Mouse (Mus musculus): ENCODE results near the gene Aig1.

The Aig1 gene

DNA sequence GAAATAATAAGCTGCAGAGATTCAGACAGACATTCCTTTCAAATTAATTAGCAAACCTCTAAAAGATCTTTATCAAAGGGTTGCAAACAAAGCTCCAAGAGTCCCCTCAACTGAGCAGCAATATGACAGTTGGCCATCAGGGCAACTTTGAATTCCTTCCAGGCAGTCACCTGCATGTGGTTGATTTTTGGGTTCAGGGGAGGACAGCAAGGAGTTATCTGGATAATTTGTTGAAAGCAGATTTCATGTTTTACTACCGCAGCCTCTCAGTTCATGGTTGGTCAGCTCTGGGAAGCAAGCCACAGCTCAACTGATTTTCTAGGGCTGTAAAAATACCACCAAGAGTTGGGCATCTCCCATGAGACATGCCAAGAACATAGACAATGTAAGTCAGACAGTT is 98.1 kb downstream of the Aig1 start:
- DNase-seq: no peak

DNA sequence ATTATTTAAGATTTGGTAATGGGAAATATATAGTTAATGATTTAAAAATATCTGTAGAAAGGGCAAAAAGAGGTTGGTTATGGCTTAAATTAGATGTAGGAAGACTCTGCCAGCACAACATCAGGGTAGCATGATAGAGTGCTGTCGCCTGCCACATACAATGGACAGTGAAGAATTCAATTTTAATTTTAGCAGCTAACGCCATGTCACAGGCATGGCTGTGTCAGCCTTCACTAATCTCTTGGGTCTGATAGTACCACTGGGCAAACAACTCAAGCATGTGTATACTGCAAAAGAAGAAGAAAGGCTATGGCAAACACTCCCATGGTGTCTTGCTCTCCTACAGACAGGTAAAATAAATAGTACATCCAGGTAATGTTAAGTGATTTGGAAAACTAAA is 99.0 kb downstream of the Aig1 start:
- DNase-seq: no peak

DNA sequence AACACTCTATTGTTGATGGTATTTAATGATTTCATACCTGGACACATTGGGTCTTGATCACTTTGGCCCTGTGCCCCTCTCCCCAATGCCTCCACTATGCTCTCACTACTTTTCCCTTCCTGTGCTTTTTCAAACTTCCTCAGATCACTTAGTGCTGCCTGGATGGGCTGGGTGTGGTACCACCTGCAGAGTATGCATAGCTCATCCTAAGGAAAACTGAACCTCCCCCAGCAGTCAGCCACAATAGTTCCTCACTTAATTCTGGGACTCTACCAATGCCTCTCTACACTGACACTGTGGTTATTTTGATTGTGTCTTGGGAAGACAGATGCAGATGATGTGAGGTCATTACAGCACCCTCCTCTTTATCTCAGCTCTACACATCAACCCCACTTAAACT is 99.9 kb downstream of the Aig1 start:
- no peak for DNase-seq

DNA sequence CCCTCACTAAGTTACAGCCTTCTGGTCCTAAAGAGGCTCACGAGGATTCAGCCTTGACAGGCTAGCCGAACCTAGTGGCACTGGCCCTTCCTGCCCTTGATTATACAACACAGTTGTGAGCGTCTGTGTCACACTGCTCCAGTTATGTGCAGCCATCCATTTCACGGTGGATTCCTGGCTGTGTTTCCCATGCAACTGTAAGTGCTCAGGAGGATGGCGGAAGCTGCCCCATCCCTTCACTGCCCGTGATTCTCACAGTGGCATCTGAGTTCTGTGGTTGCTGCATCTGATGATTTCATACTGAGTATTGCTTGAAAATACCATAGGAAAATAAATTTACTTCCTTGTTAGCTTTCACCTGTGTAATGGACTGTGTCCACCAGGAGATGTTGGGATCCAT is 101.7 kb downstream of the Aig1 start:
- no peak for DNase-seq

DNA sequence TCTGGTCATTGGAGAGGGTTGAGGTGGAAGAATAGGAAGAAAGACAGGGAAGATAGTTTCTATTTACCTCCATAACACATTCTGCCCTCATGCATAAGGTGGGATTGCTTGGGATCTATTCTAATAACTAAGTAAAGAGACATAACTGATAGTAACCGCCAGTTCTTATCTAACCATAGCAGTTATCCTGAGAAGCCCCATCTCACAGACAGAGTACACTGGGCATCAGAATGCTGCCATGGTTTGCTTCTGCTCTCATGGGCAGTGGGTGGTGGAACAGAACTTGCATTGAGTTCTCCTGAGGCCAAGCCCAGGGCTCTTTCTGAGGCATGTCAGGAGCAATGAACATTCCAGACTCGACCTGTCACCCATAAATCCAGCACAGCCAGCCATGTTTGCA is 105.6 kb downstream of the Aig1 start:
- no peak for DNase-seq

DNA sequence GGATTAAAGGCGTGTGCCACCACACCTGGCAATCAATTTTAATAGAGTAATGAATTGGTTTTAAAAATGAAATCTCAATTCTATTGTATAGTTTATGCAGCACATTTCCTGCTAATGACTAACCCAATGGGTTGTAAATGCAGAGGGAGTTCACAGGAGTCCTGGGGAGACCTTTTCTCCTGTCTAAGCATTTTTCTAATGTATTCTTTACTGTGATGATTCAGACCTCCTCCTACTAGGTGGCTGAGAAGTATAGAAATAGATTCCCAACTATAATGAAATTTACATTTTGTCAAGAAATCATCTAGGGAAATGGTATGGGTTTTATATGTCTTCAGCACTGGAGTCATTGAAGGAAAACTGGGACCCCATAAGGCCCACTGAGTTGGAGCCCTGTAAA is 114.1 kb downstream of the Aig1 start:
- no peak for DNase-seq

DNA sequence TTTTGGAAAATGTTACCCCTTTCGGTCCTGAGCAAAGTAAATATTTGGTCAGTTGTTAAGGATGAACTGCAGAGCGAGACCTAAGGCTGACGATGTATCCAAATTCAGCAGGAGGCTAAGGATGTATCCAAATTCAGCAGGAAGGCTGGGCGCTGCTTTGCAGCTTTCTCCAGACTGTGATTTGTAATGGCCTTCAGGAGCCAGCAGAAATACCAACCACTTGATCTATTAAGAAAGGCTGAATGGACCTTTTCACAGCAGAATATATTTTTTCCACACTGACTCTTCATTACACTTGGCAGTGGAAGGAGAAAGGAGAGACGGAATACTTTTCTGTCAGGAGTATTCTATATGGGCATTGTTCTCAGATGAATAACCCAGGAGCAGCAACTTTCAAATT is 115.0 kb downstream of the Aig1 start:
- peak in 1 of 2 experiments; percentile 22 for DNase-seq

DNA sequence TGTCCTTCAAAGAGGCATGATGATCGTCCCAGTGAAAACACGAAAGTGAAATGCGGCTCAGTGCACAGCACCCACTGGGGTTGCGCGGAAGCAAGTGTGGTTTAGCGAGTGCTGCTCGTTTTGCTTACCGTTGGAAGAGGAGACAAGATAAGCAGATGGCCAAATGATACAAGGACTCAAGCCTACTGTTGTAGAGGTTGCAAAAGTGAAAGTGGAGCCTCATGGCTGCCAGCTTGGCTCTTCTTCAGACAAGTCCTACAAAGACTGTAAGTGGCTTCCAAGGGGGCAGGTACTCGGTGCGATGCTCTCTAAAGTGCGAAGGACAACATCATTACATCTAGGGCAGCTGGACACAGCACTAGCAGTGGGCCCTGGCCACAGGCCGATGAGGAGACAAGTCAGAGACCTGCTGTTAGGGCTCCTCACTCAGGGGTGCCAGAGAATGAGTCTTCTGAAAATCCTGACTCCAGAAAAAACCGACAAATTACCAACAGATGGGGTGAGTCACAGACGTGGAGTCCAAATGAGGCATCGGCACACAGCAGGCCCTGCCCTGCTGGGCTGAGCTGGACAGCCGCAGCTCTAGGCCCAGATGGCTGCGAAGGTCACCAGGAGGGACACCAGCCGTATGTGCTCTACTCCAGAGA is 129.2 kb downstream of the Aig1 start:
- DNase-seq: no peak

DNA sequence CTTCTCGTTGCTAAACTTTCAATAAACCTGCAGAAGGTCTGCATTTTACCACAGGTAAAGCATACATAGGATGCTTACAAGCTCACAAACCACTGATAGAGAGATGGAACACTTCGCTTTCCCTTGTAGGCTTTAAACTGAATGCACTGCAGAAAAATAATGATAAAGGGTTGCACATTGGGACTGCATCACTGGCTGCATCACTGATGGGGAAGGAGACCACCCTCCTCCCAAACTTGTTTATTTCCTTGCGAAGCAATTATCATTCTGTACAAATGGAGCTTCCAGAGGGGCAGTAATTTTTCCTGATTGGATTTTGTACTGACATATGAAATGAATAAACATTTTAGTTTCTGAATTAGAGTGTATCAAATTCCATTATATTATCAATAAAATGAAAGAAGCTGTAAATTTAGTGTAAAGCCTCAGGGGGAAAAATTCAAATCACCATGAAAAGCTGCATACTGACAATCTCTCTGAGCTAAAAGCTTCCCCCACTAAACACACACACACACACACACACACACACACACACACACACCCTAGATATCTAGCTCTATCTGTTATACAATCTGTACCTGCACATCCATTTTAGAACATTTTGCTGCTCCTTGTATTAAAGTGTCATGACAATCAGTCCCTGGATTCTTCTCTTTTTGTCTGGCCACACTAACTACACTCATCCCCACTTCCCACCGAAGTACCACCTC is 138.6 kb downstream of the Aig1 start:
- no peak for DNase-seq

DNA sequence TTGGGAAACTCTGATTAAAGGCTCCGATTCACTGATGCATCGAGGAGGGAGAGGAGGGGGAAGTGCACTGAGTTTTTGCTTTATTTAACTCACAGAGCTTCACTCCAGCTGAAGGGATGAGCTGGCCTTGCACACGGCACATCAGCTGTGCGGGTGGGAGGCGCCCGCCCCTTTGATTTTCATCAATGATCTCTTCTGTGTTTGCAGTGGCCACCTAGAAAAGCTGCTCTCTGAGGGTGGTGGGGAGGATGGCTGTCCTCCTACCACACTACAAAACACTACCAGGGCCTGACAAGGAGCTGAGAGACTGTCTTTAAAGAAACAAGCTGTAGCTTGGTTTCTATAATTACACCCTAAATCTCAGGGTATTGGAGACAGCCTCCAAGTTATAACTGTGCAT is 141.1 kb downstream of the Aig1 start:
- no peak for DNase-seq

DNA sequence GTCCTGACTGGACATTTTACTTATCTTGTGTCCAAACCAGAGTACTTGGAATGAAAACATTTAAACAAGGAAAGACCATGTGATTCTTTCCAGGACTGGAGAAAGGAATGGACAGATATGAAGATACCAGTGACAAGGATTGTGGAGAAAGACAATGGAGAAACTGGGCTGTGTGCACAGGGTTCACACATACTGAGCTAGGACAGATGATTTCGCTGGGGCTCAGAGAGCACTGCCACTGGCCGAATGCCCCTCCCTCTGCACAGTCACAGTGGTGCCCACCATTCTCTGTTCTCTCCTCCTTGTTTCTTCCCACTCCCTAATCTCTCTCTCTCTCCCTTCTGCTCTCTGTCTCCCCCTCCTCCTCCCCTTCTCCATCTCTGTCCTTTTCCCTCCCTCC is 142.6 kb downstream of the Aig1 start:
- DNase-seq: no peak

DNA sequence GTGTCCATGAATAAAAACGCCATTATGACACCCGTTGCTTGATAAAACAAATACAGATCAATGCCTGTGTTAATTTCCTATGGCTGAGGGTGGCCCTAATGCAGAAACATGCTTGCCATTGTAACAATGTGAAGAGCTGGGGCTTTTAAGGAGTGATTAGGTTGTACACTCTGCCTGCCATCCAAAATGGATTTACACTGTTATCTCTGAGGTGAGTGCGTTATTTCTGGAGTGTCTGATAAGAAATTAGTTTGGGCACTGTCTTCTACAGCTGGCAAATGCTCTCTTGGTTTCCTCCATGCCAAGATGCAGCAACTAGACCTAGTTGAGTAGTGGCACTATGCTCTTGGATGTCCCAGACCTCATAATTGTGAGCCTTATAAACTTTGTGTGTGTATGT is 143.5 kb downstream of the Aig1 start:
- no peak for DNase-seq

DNA sequence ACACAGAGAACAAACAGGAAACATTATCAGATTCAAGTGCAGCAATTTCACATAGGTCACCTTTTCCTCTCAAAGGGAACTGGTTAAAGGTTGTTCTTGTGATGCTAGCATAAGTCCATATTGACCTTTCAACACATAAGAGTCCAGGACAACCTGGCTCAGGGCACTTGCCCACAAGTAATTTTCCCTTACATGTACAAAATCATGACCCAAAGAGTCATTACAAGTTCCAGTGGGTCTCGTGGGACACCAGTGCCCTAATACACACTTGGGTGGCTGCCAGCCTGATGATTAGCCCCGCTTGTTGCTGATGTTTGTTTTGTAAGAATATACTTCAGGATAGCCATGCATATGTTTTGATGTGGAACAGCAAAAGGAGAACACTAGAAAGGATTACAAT is 152.6 kb downstream of the Aig1 start:
- peak in 1 of 2 experiments; percentile 7 for DNase-seq

DNA sequence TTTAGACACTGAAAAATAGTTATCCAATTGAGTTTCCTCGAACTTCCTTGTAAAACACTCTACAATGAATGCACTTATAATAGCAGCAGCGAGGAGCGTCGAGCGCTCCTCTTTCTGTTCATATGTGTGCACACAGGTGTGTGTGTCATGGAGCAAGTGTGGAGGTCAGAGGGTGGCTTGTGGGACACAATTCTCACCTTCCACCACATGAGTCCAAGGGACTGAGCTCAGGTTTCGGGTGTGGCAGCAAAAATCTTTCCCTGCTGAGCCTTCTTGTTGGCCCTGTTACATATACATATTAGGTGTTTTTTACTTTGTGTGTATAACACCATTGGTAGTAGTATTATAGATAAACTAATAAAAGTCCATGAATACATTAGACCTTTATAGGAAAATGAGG is 153.2 kb downstream of the Aig1 start:
- DNase-seq: no peak

DNA sequence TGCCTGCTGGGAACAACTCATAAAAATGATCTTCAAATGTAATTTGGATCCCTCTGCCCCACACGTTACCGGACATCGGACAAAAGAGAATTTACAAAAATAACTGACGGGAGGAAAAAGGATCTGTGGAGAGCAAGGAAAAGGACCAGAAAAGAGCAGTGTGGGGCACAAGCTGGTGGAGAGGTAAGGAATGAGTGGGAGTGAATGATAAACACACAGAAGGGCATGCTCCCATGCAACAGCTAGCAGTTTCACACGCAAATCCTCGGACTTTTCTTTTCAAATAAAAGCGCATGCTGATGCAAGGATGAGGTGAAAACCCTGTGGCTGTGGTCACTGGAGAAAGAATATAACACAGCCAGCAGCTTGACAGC is 153.9 kb downstream of the Aig1 start:
- no peak for DNase-seq

DNA sequence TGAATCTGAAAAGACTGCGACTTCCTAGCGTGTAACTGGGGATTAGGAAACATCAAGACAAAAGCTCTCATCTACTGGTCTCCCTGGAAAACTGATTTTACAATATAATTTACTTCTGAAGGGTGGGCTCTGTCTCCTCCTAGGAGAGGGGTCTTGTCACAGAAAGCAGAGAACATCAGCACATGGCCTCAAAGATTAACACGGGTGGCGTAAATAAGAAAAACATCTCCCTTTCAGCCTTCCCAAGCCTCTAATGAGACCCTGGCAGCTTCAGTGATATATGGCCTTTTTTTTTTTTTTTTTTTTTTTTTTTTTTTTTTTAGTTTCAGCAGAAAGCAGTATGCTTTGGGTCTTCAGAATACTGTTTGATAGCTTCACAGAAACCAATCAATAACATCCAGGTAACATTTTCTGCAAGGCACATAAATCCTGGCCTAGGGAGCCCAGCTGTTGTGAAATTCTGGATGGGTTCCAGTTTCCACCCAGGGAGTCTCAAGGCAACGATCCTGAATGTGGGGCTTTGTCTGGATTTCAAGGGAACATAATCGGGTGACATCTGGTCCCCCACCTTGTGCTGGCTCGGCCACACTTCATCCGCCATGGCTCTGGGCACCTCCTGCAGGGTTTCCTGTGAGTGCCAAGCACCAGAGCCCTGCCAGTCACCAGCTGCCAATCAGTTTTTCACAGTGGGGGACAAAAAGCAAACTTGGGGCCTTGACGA is 154.4 kb downstream of the Aig1 start:
- peak in 1 of 2 experiments; percentile 5 for DNase-seq

DNA sequence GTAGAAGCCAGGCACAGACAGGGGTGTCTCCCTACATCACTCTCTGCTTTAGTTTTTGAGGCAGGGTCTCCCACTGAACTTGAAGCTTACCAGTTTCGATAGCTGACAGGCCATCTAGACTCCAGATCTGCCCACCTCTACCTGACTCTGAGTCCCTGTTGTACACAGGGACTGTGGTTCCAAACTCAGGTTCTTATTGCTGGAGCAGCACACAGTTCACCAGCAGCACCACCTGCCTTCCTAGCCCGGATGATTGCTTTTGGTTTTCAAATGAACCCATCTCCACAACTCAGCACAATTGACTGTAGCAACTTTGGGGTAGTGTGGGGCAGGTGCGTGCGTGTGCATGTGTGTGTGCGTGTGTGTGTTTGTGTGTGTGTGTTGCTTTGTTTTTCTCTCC is 155.1 kb downstream of the Aig1 start:
- no peak for DNase-seq

DNA sequence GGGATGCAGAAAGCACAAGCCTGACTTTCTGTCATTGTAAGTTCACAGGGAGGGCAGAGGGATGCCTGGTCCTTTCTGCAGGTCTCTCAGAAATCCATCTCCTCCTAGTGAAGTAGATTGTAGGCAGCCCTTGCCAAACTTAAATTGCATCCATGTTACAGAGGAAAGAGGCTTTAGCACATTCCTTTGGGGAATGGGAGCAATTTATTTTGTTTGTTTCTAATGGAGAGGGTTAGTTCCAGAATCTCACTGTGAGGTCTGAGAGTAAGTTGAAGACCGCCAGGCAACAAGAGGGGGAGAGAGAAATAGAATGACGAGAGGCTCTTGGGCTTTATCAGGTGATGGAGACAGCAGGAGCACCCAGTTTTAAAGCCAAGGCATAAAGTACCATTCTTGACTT is 155.7 kb downstream of the Aig1 start:
- DNase-seq: no peak

DNA sequence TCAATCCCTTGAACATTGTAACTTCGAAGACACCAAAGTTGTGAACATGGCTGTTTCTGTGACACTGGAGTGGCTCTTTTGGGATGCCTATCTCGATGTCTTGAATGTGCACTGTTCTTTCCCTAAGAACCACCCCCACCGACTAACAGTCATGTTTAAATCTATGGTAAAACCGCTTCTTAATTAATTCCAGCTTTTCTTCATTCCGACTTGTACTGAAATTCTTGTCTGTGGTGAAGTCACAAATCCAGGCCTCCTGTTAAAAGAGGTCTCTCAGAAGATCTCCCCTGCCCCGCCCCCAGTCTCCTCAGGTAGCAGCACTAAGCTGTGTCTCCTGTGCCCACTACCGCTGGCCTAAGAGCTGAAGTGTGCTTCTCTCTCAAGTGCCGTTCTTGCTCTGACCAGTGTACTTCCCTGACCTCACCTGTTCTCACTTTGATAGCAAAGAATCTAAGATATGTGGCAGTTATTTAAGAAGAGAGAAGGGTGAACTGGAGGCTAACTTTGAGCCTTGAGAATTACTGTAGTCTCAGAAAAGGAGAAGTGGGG is 157.4 kb downstream of the Aig1 start:
- DNase-seq: peak in 1 of 2 experiments; percentile 22

DNA sequence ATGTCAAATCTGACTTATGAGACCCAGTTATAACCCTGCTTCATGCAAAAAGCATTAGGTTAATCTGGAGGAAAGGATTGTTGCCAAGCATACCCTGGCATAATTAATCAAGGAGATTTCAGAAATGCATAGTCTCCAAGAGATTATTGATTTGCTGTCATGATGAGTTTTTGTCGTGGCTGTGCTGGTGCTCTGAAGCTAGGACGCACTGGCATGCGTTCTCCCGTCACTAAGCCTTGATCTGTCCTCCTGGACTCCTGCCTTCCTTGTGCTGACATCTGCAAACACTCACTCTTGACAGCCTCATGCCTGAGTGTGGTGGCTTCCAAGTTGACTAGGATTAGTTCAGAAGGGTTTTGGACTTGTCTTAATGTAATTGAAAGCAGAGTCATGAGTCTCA is 163.0 kb downstream of the Aig1 start:
- peak; percentile 27 to 51 for DNase-seq

DNA sequence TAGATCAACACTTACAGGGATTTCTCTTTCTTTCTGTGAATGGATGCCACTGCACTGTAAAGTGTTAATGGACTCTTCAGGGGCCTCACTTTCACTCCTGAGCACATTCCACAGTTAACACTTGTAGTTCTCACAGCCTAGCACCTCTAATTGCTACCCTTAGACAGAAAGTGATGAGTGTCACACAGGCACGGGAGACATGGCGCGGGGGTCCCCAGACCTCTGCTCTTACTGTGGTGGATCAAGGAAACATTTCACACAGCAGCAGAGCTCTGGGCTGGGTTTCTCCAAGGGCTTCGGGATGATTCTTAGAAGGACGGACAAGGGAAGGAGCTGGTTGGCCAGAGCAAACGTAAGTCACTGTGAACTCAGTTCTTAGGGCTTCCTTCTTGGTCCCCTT is 166.1 kb downstream of the Aig1 start:
- DNase-seq: no peak

DNA sequence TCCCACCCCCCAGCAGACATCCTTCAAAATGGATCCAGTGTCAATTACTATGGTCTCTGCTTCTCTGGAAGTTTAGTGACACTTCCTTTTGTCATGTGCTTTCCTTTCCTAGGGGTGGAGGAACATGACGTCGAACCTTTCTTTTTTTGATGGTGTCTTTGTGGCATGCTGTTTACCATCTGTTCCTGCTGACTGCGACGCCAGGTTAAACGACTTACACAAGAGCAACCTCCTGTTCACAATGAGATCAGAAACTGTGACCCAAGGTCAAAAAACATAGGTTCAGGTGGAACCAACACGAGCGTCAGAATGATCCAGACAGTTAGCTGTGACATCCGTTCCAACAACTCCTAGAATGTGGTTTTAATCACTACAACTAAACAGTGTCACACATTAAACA is 166.7 kb downstream of the Aig1 start:
- no peak for DNase-seq

DNA sequence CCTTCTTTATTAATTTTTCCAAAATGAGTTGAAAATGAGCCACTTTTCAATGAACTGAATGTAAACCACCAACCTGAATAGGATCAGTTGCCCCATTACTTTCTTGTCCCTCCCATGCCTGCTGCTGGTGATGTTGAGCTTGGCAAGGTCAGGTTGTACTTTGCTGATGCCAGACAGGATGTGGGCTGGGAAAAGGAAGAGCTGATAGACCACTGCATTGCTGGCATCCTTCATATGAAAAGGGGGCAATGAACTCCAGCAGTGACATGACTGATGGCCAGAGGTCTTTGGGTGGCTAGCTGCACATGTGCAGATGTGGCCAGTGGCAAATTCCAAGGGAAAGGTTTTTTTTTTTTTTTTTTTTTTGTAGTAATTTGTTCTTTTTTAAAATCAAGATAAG is 172.5 kb downstream of the Aig1 start:
- DNase-seq: no peak

DNA sequence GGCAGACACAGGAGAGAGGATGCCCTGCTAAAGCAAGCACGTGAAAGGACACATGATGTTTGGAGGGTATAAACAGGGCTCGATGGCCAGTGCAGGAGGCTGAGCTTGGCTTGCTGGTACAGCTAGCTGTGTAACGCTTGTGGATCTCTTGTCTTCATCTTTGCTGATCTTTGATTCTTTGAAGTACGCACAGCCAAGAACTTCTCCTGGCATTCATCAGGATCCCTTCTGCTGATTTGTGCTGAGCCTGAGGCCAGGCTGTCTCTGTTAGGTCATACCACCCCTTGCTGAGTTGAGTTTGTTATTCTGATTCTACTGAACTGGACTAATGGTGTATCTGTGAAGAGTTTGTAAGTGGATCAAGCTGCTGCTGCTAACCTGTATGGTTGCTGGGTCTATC is 175.5 kb downstream of the Aig1 start:
- no peak for DNase-seq
